ENCODE assay signal across 9 mouse cellular contexts in the genomic region with DNA sequence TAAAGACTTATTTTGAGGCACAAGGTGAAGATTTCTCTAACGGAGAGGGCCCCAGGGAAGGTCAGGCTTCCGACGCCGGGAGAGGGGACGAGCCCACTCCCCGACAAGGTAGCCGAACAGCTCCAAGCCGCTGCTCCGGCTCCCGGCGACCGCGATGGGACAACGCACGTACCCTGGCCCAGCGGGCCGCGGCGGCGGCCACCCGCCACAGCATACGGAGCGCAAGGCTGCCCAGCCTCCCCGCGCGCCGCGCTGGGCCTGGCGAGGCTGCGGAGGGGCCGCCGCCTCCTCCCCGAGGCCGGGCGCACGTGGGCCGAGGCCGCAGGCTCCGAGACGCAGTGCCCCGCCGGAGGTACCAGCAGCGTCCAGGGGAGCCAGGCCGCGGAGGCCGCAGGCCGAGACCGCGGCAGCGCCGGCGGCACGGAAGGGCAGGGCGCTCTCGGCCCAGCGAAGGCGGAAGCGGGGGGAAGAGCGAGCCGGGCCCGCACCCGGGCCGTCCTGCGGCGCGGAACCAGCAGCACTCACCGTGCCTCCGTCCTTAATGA. TPM values are rescaled to one million over a fixed set of nuclear protein-coding genes. Genes with fewer than 3 reads are reported as not detected.
DNase-seq lines count a peak whose midpoint lies in the region; ATAC-seq lines count a peak whose summit lies in the region.
"Had no signal": no experiment of that assay in that cellular context is flagged by ENCODE, and none has a peak within 500 bp of the region (broad histone marks: within the 10 kb centered on the region; RNA-seq: fewer than 3 reads in every experiment).

No protein-coding gene starts in this region.

- under 1% methylated on average over 67 of the region's 68 CpGs for WGBS in heart, embryonic 10.5 days

- H3K27me3 ChIP-seq in heart, embryonic 10.5 days (ENCODE audit: insufficient read depth, poor library complexity, severe bottlenecking): no peaks in the 10 kb centered on the region

- peaks cover 29% of the 10 kb centered on the region for H3K4me1 ChIP-seq in heart, embryonic 10.5 days

- no peaks in the 10 kb centered on the region for H3K36me3 ChIP-seq in heart, embryonic 10.5 days

- ATAC-seq in common myeloid progenitor, adult 5-6 weeks (replicated peaks; ENCODE audit: low read depth, poor library complexity, severe bottlenecking): peak; percentile 39
- peak; percentile 46 for ATAC-seq in neutrophil, adult 5-6 weeks (ENCODE audit: extremely low read depth, insufficient number of reproducible peaks, low FRiP score, poor library complexity, severe bottlenecking)

- H3K9me3 ChIP-seq in heart, embryonic 10.5 days: no peaks in the 10 kb centered on the region

- peak; percentile 79 for DNase-seq in heart, embryonic 10.5 days (ENCODE audit: low spot score)
- no peak for DNase-seq in heart, adult 11 months
- DNase-seq in CD8-positive naive resting alpha-beta T cell, adult 2 months (ENCODE audit: low read depth in 2 of 2, low spot score in 2 of 2): peak; percentile 3 to 32
- peak; percentile 58 for DNase-seq in heart, postnatal 4 days
- DNase-seq in liver: peak; percentile 65
- DNase-seq in right cerebral cortex, postnatal 4 days: no peak

- peak overlapping the region; percentile 98 for H3K27ac ChIP-seq in heart, embryonic 10.5 days

- H3K4me3 ChIP-seq in heart, embryonic 10.5 days: peak overlapping the region; percentile 98

RNA-seq across cellular contexts. Expression of gene Mfsd14a, which starts 0.5 kb away (rescaled TPM):
- 72.3 and 73.9 TPM in 2 replicates for polyA plus RNA-seq in heart, embryonic 10.5 days (2016; fragmentation: Nextera tagmentation; extraction: Ambion mirVana)
- 84.3 and 91.0 TPM in 2 replicates for total RNA-seq in common myeloid progenitor, adult 5-6 weeks (2017)
- 10 to 100 TPM; 33.5 to 33.6 TPM for total RNA-seq in heart, postnatal 4 days (2021)
- total RNA-seq in neutrophil, adult 5-6 weeks (2017): 83.7 and 85.7 TPM in 2 replicates

RNA-seq across cellular contexts. Expression of gene Gm43191, which starts 19.1 kb away (rescaled TPM):
- polyA plus RNA-seq in heart, embryonic 10.5 days (2016; fragmentation: Nextera tagmentation; extraction: Ambion mirVana): 0.59 TPM in 1 of 2 replicates, not detected in the other
- not detected in 2 replicates for total RNA-seq in common myeloid progenitor, adult 5-6 weeks (2017)
- 1 to 10 TPM in 1 of 2 experiments, not detected in 1; 1.8 TPM for total RNA-seq in heart, postnatal 4 days (2021)
- not detected in 2 replicates for total RNA-seq in neutrophil, adult 5-6 weeks (2017)
- total RNA-seq: layer of hippocampus, adult 8-10 months had no signal

RNA-seq across cellular contexts. Expression of gene Trmt13, which starts 47.6 kb away (rescaled TPM):
- 18.6 and 24.8 TPM in 2 replicates for polyA plus RNA-seq in heart, embryonic 10.5 days (2016; fragmentation: Nextera tagmentation; extraction: Ambion mirVana)
- 47.6 and 51.1 TPM in 2 replicates for total RNA-seq in common myeloid progenitor, adult 5-6 weeks (2017)
- 1 to 10 TPM; 7.1 to 9.0 TPM for total RNA-seq in heart, postnatal 4 days (2021)
- total RNA-seq in neutrophil, adult 5-6 weeks (2017): 48.3 and 55.2 TPM in 2 replicates

RNA-seq across cellular contexts. Expression of gene Slc35a3, which starts 50.7 kb away (rescaled TPM):
- 12.0 and 14.2 TPM in 2 replicates for polyA plus RNA-seq in heart, embryonic 10.5 days (2016; fragmentation: Nextera tagmentation; extraction: Ambion mirVana)
- 49.5 and 52.2 TPM in 2 replicates for total RNA-seq in common myeloid progenitor, adult 5-6 weeks (2017)
- total RNA-seq in heart, postnatal 4 days (2021): 10 to 100 TPM; 23.7 to 25.8 TPM
- total RNA-seq in neutrophil, adult 5-6 weeks (2017): 34.6 and 40.2 TPM in 2 replicates

Comparison
In these comparisons a context has a peak if more than half of its experiments do, and no peak if none do; other contexts are left out.
1. DNase-seq: peak in heart, embryonic 10.5 days (single experiment), CD8-positive naive resting alpha-beta T cell, adult 2 months (2 of 2), heart, postnatal 4 days (single experiment) and liver (single experiment); none in heart, adult 11 months (single experiment) and right cerebral cortex, postnatal 4 days (single experiment).